Mouse (Mus musculus): ENCODE results near the gene Ccdc8. TPM values are rescaled to one million over a fixed set of nuclear protein-coding genes. Genes with fewer than 3 reads are reported as not detected.
A peak's percentile ranks its signal among the peaks of the same experiment; 100 is the strongest.

Gene Ccdc8
- total and polyA plus RNA-seq, 2 experiments from 2014 or later: 11.7 to 31.2 TPM

GRCm38 (mm10) chr7:16999233-16999632 is 6.7 kb downstream of the Ccdc8 start:
- Histone ChIP-seq H3K4me3 (ENCODE audit: low read depth, low read length) (no peak overlapping the region), H3K4me1 (ENCODE audit: control insufficient read depth, insufficient read depth) (peaks cover 44% of the 10 kb centered on the region), H3K27ac (ENCODE audit: low read depth) (0 out of 2 replicates have a peak overlapping the region, but pooled peaks have one; percentile 40), H3K9ac (replicated peaks; ENCODE audit: low read depth, low read length) (no peak overlapping the region), H3K4me2 (ENCODE audit: low read depth, low read length) (no peak overlapping the region), H3K9me3 (replicated peaks; ENCODE audit: control insufficient read depth, low read length) (no peaks in the 10 kb centered on the region), H3K36me3 (replicated peaks; ENCODE audit: control insufficient read depth, insufficient read depth, low read length) (peaks cover 45% of the 10 kb centered on the region), H3K27me3 (ENCODE audit: control insufficient read depth, insufficient read depth, low read length) (no peaks in the 10 kb centered on the region)
- ATAC-seq (ENCODE audit: insufficient read depth, low read depth): no peak
- WGBS: 38% methylated on average over 4 of the region's 4 CpGs
- no peak for DNase-seq (ENCODE audit: low spot score)
- no peak for TF ChIP-seq CTCF (IDR thresholded peaks at IDR 0.05; ENCODE audit: low read depth)
- no peak for TF ChIP-seq EP300 (IDR thresholded peaks at IDR 0.05; ENCODE audit: low read depth)

GRCm38 (mm10) chr7:16999650-17000049 is 7.1 kb downstream of the Ccdc8 start:
- Histone ChIP-seq H3K27ac (ENCODE audit: low read depth) (0 out of 2 replicates have a peak overlapping the region, but pooled peaks have one; percentile 40), H3K4me2 (ENCODE audit: low read depth, low read length) (no peak overlapping the region), H3K9me3 (replicated peaks; ENCODE audit: control insufficient read depth, low read length) (no peaks in the 10 kb centered on the region), H3K9ac (replicated peaks; ENCODE audit: low read depth, low read length) (no peak overlapping the region), H3K36me3 (replicated peaks; ENCODE audit: control insufficient read depth, insufficient read depth, low read length) (peaks cover 49% of the 10 kb centered on the region), H3K4me3 (ENCODE audit: low read depth, low read length) (no peak overlapping the region), H3K27me3 (ENCODE audit: control insufficient read depth, insufficient read depth, low read length) (no peaks in the 10 kb centered on the region), H3K4me1 (ENCODE audit: control insufficient read depth, insufficient read depth) (peaks cover 40% of the 10 kb centered on the region)
- ATAC-seq (ENCODE audit: insufficient read depth, low read depth) (peak; percentile 10; the same call in 1 of the 2 replicates), DNase-seq (ENCODE audit: low spot score) (no peak)
- WGBS: 22% methylated on average over 4 of the region's 4 CpGs
- TF ChIP-seq EP300 (IDR thresholded peaks at IDR 0.05; ENCODE audit: low read depth) (no peak), CTCF (IDR thresholded peaks at IDR 0.05; ENCODE audit: low read depth) (peak; percentile 96)

DNA sequence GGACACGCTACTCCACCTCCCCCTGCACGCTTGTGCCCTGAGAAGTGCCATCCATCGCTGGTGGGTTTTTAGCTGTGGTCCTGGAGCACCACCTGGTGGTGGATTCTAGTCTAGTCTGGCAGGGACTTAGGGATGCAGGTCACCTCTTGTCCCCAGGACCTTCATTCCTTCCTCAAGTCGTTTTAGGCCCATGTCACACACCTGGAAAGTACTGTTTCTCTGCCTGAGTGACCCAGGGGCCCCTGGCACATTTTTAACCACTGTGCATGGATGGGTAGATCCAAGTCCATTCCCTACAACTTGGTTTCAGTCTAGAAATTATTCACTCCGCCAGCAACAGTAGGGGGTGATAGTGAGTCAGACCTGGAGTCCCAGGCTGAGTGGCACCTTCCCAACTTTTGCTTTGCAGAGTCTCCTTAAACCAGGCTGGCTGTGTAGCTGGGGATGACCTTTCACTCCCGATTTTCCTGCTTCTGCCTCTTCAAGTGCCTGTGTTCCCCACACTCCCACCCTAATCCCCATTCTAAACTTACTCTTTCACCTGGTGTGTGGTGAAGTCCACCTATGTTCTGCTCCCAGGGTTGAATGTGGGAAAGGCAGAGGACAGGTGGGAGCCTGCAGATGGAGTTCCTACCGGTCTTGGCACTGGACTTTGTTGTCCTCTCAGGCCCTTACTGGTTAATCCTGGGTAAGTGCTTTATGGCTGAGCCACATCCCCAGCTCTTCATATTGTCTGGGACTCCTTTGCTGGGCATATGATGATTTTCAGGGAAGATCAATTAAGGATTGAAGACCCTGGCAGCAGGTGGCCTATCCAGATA is 10.1 kb downstream of the Ccdc8 start:
- H3K36me3 ChIP-seq (replicated peaks; ENCODE audit: control insufficient read depth, insufficient read depth, low read length): peaks cover 73% of the 10 kb centered on the region
- H3K4me3 ChIP-seq (ENCODE audit: low read depth, low read length): no peak overlapping the region
- 11% methylated on average over 7 of the region's 7 CpGs for WGBS
- no peaks in the 10 kb centered on the region for H3K9me3 ChIP-seq (replicated peaks; ENCODE audit: control insufficient read depth, low read length)
- H3K4me2 ChIP-seq (ENCODE audit: low read depth, low read length): no peak overlapping the region
- no peak for TF ChIP-seq EP300 (IDR thresholded peaks at IDR 0.05; ENCODE audit: low read depth)
- peak; percentile 90 for TF ChIP-seq CTCF (IDR thresholded peaks at IDR 0.05; ENCODE audit: low read depth)
- peaks cover 22% of the 10 kb centered on the region for H3K4me1 ChIP-seq (ENCODE audit: control insufficient read depth, insufficient read depth)
- H3K27me3 ChIP-seq (ENCODE audit: control insufficient read depth, insufficient read depth, low read length): no peaks in the 10 kb centered on the region
- peak; percentile 90 for DNase-seq (ENCODE audit: low spot score)
- peak; percentile 72 for ATAC-seq (ENCODE audit: insufficient read depth, low read depth)
- H3K27ac ChIP-seq (ENCODE audit: low read depth): peak overlapping the region; percentile 62
- no peak overlapping the region for H3K9ac ChIP-seq (replicated peaks; ENCODE audit: low read depth, low read length)

DNA sequence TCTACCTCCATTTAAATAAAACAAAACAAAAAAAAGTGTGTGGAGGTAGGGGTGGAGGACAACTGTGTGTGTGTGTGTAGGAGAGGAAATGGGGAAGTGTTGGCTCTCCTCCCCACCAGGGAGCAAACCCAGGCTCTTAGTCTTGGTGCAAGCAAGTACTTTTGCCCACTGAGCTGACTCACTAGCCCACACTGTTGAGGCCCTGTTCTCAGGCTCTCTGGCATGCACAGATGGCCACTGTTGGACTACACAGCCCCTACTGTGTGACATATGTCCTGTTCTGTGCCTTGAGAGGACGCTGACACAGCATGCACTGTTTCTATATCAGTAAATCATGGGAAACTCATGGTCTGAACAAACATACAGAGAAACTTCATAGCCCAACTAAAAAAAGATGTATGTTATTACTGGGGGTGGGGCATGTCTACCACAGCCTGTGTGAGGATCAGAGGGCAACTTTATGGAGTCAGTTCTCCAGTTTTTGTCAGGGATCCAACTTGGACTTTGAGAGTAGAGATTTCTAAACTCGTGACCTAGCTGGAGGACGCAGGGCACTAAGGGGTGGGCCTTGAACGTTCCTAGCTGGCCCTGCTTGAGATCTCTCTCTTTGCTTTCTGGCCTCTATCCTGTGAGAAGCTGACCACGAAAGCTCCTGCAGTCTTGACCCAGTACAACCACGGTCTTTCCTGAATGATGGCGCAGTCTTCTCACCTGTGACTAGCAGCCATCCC is 10.9 kb downstream of the Ccdc8 start:
- H3K9me3 ChIP-seq (replicated peaks; ENCODE audit: control insufficient read depth, low read length): no peaks in the 10 kb centered on the region
- no peak for ATAC-seq (ENCODE audit: insufficient read depth, low read depth)
- TF ChIP-seq CTCF (IDR thresholded peaks at IDR 0.05; ENCODE audit: low read depth) (no peak), EP300 (IDR thresholded peaks at IDR 0.05; ENCODE audit: low read depth) (no peak)
- H3K27ac ChIP-seq (ENCODE audit: low read depth): peak overlapping the region; percentile 62
- 60% methylated on average over 7 of the region's 7 CpGs for WGBS
- H3K4me1 ChIP-seq (ENCODE audit: control insufficient read depth, insufficient read depth): peaks cover 22% of the 10 kb centered on the region
- H3K27me3 ChIP-seq (ENCODE audit: control insufficient read depth, insufficient read depth, low read length): no peaks in the 10 kb centered on the region
- H3K4me3 ChIP-seq (ENCODE audit: low read depth, low read length): no peak overlapping the region
- H3K36me3 ChIP-seq (replicated peaks; ENCODE audit: control insufficient read depth, insufficient read depth, low read length): peaks cover 70% of the 10 kb centered on the region
- no peak for DNase-seq (ENCODE audit: low spot score)
- peak overlapping the region; percentile 34; the same call in 1 of the 2 replicates for H3K9ac ChIP-seq (replicated peaks; ENCODE audit: low read depth, low read length)
- no peak overlapping the region for H3K4me2 ChIP-seq (ENCODE audit: low read depth, low read length)

- no peaks in the 10 kb centered on the region for H3K27me3 ChIP-seq (ENCODE audit: control insufficient read depth, insufficient read depth, low read length)
- DNase-seq (ENCODE audit: low spot score) (no peak), ATAC-seq (ENCODE audit: insufficient read depth, low read depth) (no peak)
- no peak overlapping the region for H3K4me3 ChIP-seq (ENCODE audit: low read depth, low read length)
- H3K4me2 ChIP-seq (ENCODE audit: low read depth, low read length): no peak overlapping the region
- H3K27ac ChIP-seq (ENCODE audit: low read depth): no peak overlapping the region
- no peak overlapping the region for H3K9ac ChIP-seq (replicated peaks; ENCODE audit: low read depth, low read length)
- H3K36me3 ChIP-seq (replicated peaks; ENCODE audit: control insufficient read depth, insufficient read depth, low read length): peaks cover 75% of the 10 kb centered on the region
- H3K4me1 ChIP-seq (ENCODE audit: control insufficient read depth, insufficient read depth): peaks cover 16% of the 10 kb centered on the region
- 79% methylated on average over 7 of the region's 7 CpGs for WGBS
- TF ChIP-seq CTCF (IDR thresholded peaks at IDR 0.05; ENCODE audit: low read depth): no peak
- TF ChIP-seq EP300 (IDR thresholded peaks at IDR 0.05; ENCODE audit: low read depth): no peak
- H3K9me3 ChIP-seq (replicated peaks; ENCODE audit: control insufficient read depth, low read length): no peaks in the 10 kb centered on the region
These were observed 12.2 kb downstream of the Ccdc8 start for GRCm38 (mm10) chr7:17004716-17005115.

Data from heart, postnatal 0 days (tissue).